Mouse (Mus musculus): ENCODE measurements at regions not wholly inside any gene's neighbourhood (a gene's known extent, or its start where the extent isn't known, plus 50 kb on each side); places are given as distances from the start of the nearest gene placed in this dataset.

GRCm38 (mm10) chr3:41182036-41182899, 99.4 kb upstream of the Pgrmc2 start:
- peak in 1 of 2 experiments; percentile 7 for DNase-seq (ENCODE audit: low read depth in 1 of 2, low spot score in 2 of 2)

- no peak for DNase-seq (ENCODE audit: low read depth in 1 of 2, low spot score in 2 of 2)
Observed at GRCm38 (mm10) chr3:41181438-41181837, 98.6 kb upstream of the Pgrmc2 start.

GRCm38 (mm10) chr3:41180911-41181310, 98.1 kb upstream of the Pgrmc2 start:
- no peak for DNase-seq (ENCODE audit: low read depth in 1 of 2, low spot score in 2 of 2)

- DNase-seq (ENCODE audit: low read depth in 1 of 2, low spot score in 2 of 2), result no peak
Observed at GRCm38 (mm10) chr3:41179037-41179880, 96.4 kb upstream of the Pgrmc2 start.

GRCm38 (mm10) chr3:41177124-41177523, 94.3 kb upstream of the Pgrmc2 start:
- no peak for DNase-seq (ENCODE audit: low read depth in 1 of 2, low spot score in 2 of 2)

- no peak for DNase-seq (ENCODE audit: low read depth in 1 of 2, low spot score in 2 of 2)
Observed at GRCm38 (mm10) chr3:41175356-41175755, 92.5 kb upstream of the Pgrmc2 start.

GRCm38 (mm10) chr3:41173561-41173960, 90.7 kb upstream of the Pgrmc2 start:
- no peak for DNase-seq (ENCODE audit: low read depth in 1 of 2, low spot score in 2 of 2)

- no peak for DNase-seq (ENCODE audit: low read depth in 1 of 2, low spot score in 2 of 2)
Observed at GRCm38 (mm10) chr3:41172306-41173215, 89.7 kb upstream of the Pgrmc2 start.

GRCm38 (mm10) chr3:41171772-41172171, 88.9 kb upstream of the Pgrmc2 start:
- DNase-seq (ENCODE audit: low read depth in 1 of 2, low spot score in 2 of 2), result no peak

- DNase-seq (ENCODE audit: low read depth in 1 of 2, low spot score in 2 of 2), result no peak
Observed at GRCm38 (mm10) chr3:41171310-41171709, 88.5 kb upstream of the Pgrmc2 start.

- no peak for DNase-seq (ENCODE audit: low read depth in 1 of 2, low spot score in 2 of 2)
Observed at GRCm38 (mm10) chr3:41170566-41170965, 87.7 kb upstream of the Pgrmc2 start.

- no peak for DNase-seq (ENCODE audit: low read depth in 1 of 2, low spot score in 2 of 2)
Observed at GRCm38 (mm10) chr3:41169430-41169829, 86.6 kb upstream of the Pgrmc2 start.

- DNase-seq (ENCODE audit: low read depth in 1 of 2, low spot score in 2 of 2), result no peak
Observed at GRCm38 (mm10) chr3:41168181-41168967, 85.5 kb upstream of the Pgrmc2 start.

GRCm38 (mm10) chr3:41167476-41167875, 84.6 kb upstream of the Pgrmc2 start:
- DNase-seq (ENCODE audit: low read depth in 1 of 2, low spot score in 2 of 2), result no peak

GRCm38 (mm10) chr3:41164736-41165135, 81.9 kb upstream of the Pgrmc2 start:
- no peak for DNase-seq (ENCODE audit: low read depth in 1 of 2, low spot score in 2 of 2)

- DNase-seq (ENCODE audit: low read depth in 1 of 2, low spot score in 2 of 2), result no peak
Observed at GRCm38 (mm10) chr3:41163767-41164166, 80.9 kb upstream of the Pgrmc2 start.

GRCm38 (mm10) chr3:41162514-41162913, 79.7 kb upstream of the Pgrmc2 start:
- no peak for DNase-seq (ENCODE audit: low read depth in 1 of 2, low spot score in 2 of 2)

- DNase-seq (ENCODE audit: low read depth in 1 of 2, low spot score in 2 of 2), result no peak
Observed at GRCm38 (mm10) chr3:41160648-41161047, 77.8 kb upstream of the Pgrmc2 start.

- DNase-seq (ENCODE audit: low read depth in 1 of 2, low spot score in 2 of 2), result no peak
Observed at GRCm38 (mm10) chr3:41158314-41158973, 75.6 kb upstream of the Pgrmc2 start.

GRCm38 (mm10) chr3:41157428-41157827, 74.6 kb upstream of the Pgrmc2 start:
- DNase-seq (ENCODE audit: low read depth in 1 of 2, low spot score in 2 of 2), result no peak
